Mouse (Mus musculus): ENCODE data around the gene Pebp1. TPM values are rescaled to one million over a fixed set of nuclear protein-coding genes. Genes with fewer than 3 reads are reported as not detected.

The Pebp1 gene
- polyA plus RNA-seq, 1 experiment from 2014 or later = 934 TPM

- ATAC-seq (ENCODE audit: insufficient read depth, low FRiP score, low TSS enrichment) (no peak), DNase-seq (ENCODE audit: low spot score) (no peak)
- H3K9ac ChIP-seq (ENCODE audit: low read length) = no peak overlapping the region
- H3K9me3 ChIP-seq (ENCODE audit: control insufficient read depth, low read length) = no peaks in the 10 kb centered on the region
- H3K27me3 ChIP-seq (ENCODE audit: control insufficient read depth, insufficient read depth, low read length) = no peaks in the 10 kb centered on the region
- H3K4me2 ChIP-seq (ENCODE audit: low read depth) = no peak overlapping the region
- 0 out of 2 replicates have a peak, but pooled peaks cover 2% of the 10 kb centered on the region for H3K36me3 ChIP-seq (ENCODE audit: control insufficient read depth, insufficient read depth, low read length)
- H3K4me3 ChIP-seq (ENCODE audit: low read depth, low read length) = no peak overlapping the region
- WGBS = 40% methylated on average over 5 of the region's 5 CpGs
- no peaks in the 10 kb centered on the region for H3K4me1 ChIP-seq (ENCODE audit: control insufficient read depth, insufficient read depth, low read length)
- no peak overlapping the region for H3K27ac ChIP-seq (ENCODE audit: low read depth, low read length)
Observed at GRCm38 (mm10) chr5:117264701-117265100, 22.7 kb downstream of the Pebp1 start.

DNA sequence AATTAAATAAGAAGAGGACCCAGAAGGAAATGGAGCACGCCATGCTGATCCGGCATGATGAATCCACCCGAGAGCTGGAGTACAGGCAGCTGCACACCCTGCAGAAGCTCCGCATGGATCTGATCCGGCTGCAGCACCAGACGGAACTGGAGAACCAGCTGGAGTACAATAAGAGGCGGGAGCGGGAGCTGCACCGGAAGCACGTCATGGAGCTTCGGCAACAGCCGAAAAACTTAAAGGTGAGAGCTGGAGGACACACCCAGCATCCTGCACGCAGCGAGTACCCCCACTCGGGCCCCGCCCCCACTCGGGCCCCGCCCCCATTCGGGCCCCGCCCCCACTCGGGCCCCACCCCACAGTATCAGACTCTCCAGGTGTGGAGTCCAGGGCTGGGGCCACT is 23.9 kb downstream of the Pebp1 start:
- ATAC-seq (ENCODE audit: insufficient read depth, low FRiP score, low TSS enrichment) = no peak
- 0 out of 2 replicates have a peak, but pooled peaks cover 2% of the 10 kb centered on the region for H3K36me3 ChIP-seq (ENCODE audit: control insufficient read depth, insufficient read depth, low read length)
- WGBS = 83% methylated on average over 21 of the region's 21 CpGs

DNA sequence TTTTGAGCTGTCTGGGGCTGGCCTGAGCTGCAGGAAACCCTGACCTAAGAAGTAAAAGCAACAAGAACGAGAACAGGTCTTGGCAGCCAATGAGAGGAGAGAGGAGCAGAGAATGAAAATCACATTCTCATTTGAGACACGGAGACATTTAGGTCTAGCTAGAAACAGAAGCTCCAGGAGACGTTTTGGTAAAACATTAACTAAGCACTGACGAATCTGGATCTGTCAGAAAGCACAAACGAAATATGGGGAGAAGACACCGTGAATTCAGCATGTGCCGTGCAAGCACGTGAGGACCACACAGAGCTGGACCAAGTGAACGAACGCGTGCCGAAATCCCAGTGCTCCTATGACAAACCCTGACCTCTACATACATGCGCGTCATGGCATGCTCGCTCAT is 29.1 kb downstream of the Pebp1 start:
- H3K4me1 ChIP-seq (ENCODE audit: control insufficient read depth, insufficient read depth, low read length) = no peaks in the 10 kb centered on the region
- no peak overlapping the region for H3K4me2 ChIP-seq (ENCODE audit: low read depth)
- H3K9ac ChIP-seq (ENCODE audit: low read length) = no peak overlapping the region
- H3K9me3 ChIP-seq (ENCODE audit: control insufficient read depth, low read length) = no peaks in the 10 kb centered on the region
- no peak for DNase-seq (ENCODE audit: low spot score)
- no peaks in the 10 kb centered on the region for H3K36me3 ChIP-seq (ENCODE audit: control insufficient read depth, insufficient read depth, low read length)
- 93% methylated on average over 15 of the region's 15 CpGs for WGBS
- ATAC-seq (ENCODE audit: insufficient read depth, low FRiP score, low TSS enrichment) = no peak
- H3K4me3 ChIP-seq (ENCODE audit: low read depth, low read length) = no peak overlapping the region
- H3K27me3 ChIP-seq (ENCODE audit: control insufficient read depth, insufficient read depth, low read length) = no peaks in the 10 kb centered on the region
- no peak overlapping the region for H3K27ac ChIP-seq (ENCODE audit: low read depth, low read length)

More for the DNA sequence above, 23.9 kb downstream of the Pebp1 start:
- no peak for DNase-seq (ENCODE audit: low spot score)
- no peaks in the 10 kb centered on the region for H3K4me1 ChIP-seq (ENCODE audit: control insufficient read depth, insufficient read depth, low read length)
- no peak overlapping the region for H3K9ac ChIP-seq (ENCODE audit: low read length)
- H3K27me3 ChIP-seq (ENCODE audit: control insufficient read depth, insufficient read depth, low read length) = no peaks in the 10 kb centered on the region
- H3K4me3 ChIP-seq (ENCODE audit: low read depth, low read length) = no peak overlapping the region
- no peak overlapping the region for H3K4me2 ChIP-seq (ENCODE audit: low read depth)
- H3K9me3 ChIP-seq (ENCODE audit: control insufficient read depth, low read length) = no peaks in the 10 kb centered on the region
- H3K27ac ChIP-seq (ENCODE audit: low read depth, low read length) = no peak overlapping the region

DNA sequence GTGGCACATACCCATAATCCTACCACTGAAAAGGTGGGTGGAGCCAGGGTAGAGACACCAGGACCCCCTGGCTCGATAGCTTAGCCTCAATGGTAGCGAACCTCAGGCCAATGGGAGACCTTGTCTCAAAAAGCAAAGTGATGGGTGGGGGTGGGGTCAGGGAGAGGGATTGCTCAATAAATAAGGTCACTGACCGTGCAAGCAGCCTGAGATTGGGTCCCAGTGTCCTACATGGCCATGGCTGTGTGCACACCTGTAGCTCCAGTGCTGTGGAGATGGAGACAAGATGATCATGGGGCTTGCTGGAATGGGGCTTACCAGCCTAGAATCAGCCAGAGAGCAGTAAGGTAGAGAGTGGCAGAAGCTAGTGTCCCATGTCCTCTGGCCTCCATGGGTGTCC is 35.7 kb downstream of the Pebp1 start:
- Histone ChIP-seq H3K4me2 (ENCODE audit: low read depth) (no peak overlapping the region), H3K4me1 (ENCODE audit: control insufficient read depth, insufficient read depth, low read length) (no peaks in the 10 kb centered on the region), H3K9me3 (ENCODE audit: control insufficient read depth, low read length) (no peaks in the 10 kb centered on the region), H3K27ac (ENCODE audit: low read depth, low read length) (no peak overlapping the region), H3K9ac (ENCODE audit: low read length) (no peak overlapping the region), H3K4me3 (ENCODE audit: low read depth, low read length) (no peak overlapping the region), H3K36me3 (ENCODE audit: control insufficient read depth, insufficient read depth, low read length) (no peaks in the 10 kb centered on the region), H3K27me3 (ENCODE audit: control insufficient read depth, insufficient read depth, low read length) (no peaks in the 10 kb centered on the region)
- 90% methylated on average over 3 of the region's 3 CpGs for WGBS
- ATAC-seq (ENCODE audit: insufficient read depth, low FRiP score, low TSS enrichment) (no peak), DNase-seq (ENCODE audit: low spot score) (no peak)

DNA sequence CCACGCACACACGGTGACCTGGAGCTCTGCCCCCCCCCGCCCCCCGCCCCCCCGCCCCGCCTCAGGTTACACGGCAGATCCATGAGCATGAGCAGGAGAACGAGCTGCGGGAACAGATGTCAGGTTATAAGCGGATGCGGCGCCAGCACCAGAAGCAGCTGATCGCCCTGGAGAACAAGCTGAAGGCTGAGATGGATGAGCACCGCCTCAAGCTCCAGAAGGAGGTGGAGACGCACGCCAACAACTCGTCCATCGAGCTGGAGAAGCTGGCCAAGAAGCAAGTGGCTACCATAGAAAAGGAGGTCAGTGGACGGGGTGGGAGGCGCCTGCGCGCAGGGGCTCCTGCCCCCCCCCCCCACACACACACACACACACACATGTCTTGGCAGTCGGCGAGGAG is 36.6 kb downstream of the Pebp1 start:
- DNase-seq (ENCODE audit: low spot score) = no peak
- H3K4me3 ChIP-seq (ENCODE audit: low read depth, low read length) = no peak overlapping the region
- 78% methylated on average over 22 of the region's 24 CpGs for WGBS
- H3K9me3 ChIP-seq (ENCODE audit: control insufficient read depth, low read length) = no peaks in the 10 kb centered on the region
- ATAC-seq (ENCODE audit: insufficient read depth, low FRiP score, low TSS enrichment) = no peak
- H3K27ac ChIP-seq (ENCODE audit: low read depth, low read length) = no peak overlapping the region
- H3K4me2 ChIP-seq (ENCODE audit: low read depth) = no peak overlapping the region
- no peak overlapping the region for H3K9ac ChIP-seq (ENCODE audit: low read length)
- no peaks in the 10 kb centered on the region for H3K4me1 ChIP-seq (ENCODE audit: control insufficient read depth, insufficient read depth, low read length)
- no peaks in the 10 kb centered on the region for H3K36me3 ChIP-seq (ENCODE audit: control insufficient read depth, insufficient read depth, low read length)
- no peaks in the 10 kb centered on the region for H3K27me3 ChIP-seq (ENCODE audit: control insufficient read depth, insufficient read depth, low read length)

DNA sequence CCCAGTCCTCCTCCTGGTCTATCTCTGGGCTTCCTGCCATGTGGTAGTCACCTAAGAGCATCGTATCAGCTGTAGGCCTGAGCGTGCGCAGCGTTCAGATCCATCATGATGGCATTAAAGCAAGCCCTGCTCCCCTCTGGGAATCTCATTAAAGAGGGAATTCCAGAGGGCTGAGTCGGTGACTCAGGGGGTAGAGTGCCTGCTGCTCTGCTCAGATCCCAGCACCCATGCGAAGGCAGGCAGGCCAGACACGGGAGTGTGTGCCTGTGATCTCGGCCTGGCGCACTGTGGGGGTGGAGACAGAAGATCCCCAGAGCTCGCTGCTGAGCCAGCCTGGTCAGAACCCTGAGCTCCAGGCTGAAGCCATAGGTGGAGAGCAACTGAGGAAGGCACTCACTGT is 39.1 kb downstream of the Pebp1 start:
- Histone ChIP-seq H3K4me3 (ENCODE audit: low read depth, low read length) (no peak overlapping the region), H3K4me1 (ENCODE audit: control insufficient read depth, insufficient read depth, low read length) (no peaks in the 10 kb centered on the region)
- 35% methylated on average over 10 of the region's 10 CpGs for WGBS

DNA sequence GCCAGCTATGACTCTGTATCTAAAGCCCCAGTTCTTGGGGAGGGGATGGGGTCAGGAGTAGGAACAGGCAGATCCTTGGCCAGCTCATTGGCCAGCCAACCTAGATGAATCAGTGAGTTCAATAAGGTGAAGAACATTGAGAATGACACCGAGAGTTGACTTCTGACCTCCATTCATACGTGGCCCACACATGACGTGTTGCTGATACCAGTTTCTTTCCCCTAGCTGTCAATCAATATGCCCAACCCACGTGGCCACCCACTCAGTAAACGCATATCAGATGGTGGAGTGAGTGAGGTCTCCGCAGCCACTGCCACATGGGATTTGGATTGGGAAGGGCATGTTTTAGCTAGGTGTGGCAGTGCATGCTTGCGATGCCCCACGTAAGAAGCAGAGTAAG is 42.3 kb downstream of the Pebp1 start:
- Histone ChIP-seq H3K27ac (ENCODE audit: low read depth, low read length) (no peak overlapping the region), H3K9ac (ENCODE audit: low read length) (no peak overlapping the region), H3K4me1 (ENCODE audit: control insufficient read depth, insufficient read depth, low read length) (0 out of 2 replicates have a peak, but pooled peaks cover 3% of the 10 kb centered on the region), H3K9me3 (ENCODE audit: control insufficient read depth, low read length) (no peaks in the 10 kb centered on the region), H3K36me3 (ENCODE audit: control insufficient read depth, insufficient read depth, low read length) (no peaks in the 10 kb centered on the region), H3K27me3 (ENCODE audit: control insufficient read depth, insufficient read depth, low read length) (no peaks in the 10 kb centered on the region), H3K4me2 (ENCODE audit: low read depth) (no peak overlapping the region), H3K4me3 (ENCODE audit: low read depth, low read length) (no peak overlapping the region)
- 89% methylated on average over 8 of the region's 8 CpGs for WGBS
- ATAC-seq (ENCODE audit: insufficient read depth, low FRiP score, low TSS enrichment) (no peak), DNase-seq (ENCODE audit: low spot score) (no peak)

More for the DNA sequence above, 39.1 kb downstream of the Pebp1 start:
- H3K27ac ChIP-seq (ENCODE audit: low read depth, low read length) = no peak overlapping the region
- DNase-seq (ENCODE audit: low spot score) (no peak), ATAC-seq (ENCODE audit: insufficient read depth, low FRiP score, low TSS enrichment) (no peak)
- H3K27me3 ChIP-seq (ENCODE audit: control insufficient read depth, insufficient read depth, low read length) = no peaks in the 10 kb centered on the region
- H3K9ac ChIP-seq (ENCODE audit: low read length) = no peak overlapping the region
- no peaks in the 10 kb centered on the region for H3K9me3 ChIP-seq (ENCODE audit: control insufficient read depth, low read length)
- no peak overlapping the region for H3K4me2 ChIP-seq (ENCODE audit: low read depth)
- no peaks in the 10 kb centered on the region for H3K36me3 ChIP-seq (ENCODE audit: control insufficient read depth, insufficient read depth, low read length)

DNA sequence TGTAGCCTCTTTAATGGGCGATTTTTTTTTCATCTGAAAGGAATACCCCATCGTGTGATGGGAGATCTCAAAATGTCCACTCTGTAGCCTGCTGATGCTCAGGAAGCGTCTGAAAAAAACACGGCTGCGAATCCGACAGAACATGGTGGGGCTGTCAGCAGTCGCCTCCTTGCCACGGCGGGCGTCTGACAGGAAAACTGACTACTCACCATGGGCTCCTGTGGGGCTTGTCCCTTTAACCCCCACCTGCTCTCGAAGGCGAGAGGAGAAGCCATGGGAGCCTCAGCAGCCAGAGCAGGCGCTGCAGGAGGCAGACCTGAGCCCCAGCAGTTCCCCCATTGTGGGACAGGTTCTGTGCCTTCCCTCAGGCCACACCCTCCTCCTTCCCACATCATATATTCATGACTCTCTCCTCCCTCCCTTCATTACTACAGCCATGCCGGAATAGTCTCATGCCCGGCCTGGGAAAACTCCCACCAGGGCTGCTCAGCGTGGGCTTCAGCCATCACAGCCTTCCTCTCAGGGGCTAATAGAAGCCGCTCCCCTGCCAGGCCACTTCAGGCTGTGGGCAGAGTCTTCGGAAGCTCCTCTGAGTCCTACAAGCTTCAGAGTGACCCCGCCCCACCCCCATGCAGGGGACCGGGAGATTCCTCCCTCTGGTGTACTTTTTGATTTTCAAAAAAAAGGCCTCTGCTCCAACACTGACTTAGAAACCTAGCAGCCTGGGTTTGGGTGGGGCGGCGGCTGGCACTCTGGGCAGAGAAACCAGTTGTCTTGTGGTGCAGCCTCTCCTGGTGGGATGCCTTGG is 44.5 kb downstream of the Pebp1 start:
- H3K4me1 ChIP-seq (ENCODE audit: control insufficient read depth, insufficient read depth, low read length) = 0 out of 2 replicates have a peak, but pooled peaks cover 3% of the 10 kb centered on the region
- H3K4me3 ChIP-seq (ENCODE audit: low read depth, low read length) = peak overlapping the region; percentile 34
- ATAC-seq (ENCODE audit: insufficient read depth, low FRiP score, low TSS enrichment) (no peak), DNase-seq (ENCODE audit: low spot score) (peak; percentile 20)
- H3K27ac ChIP-seq (ENCODE audit: low read depth, low read length) = 0 out of 2 replicates have a peak overlapping the region, but pooled peaks have one; percentile 11
- H3K4me2 ChIP-seq (ENCODE audit: low read depth) = peak overlapping the region; percentile 33
- peak overlapping the region; percentile 41 for H3K9ac ChIP-seq (ENCODE audit: low read length)
- H3K9me3 ChIP-seq (ENCODE audit: control insufficient read depth, low read length) = no peaks in the 10 kb centered on the region
- H3K27me3 ChIP-seq (ENCODE audit: control insufficient read depth, insufficient read depth, low read length) = no peaks in the 10 kb centered on the region
- 25% methylated on average over 22 of the region's 22 CpGs for WGBS
- H3K36me3 ChIP-seq (ENCODE audit: control insufficient read depth, insufficient read depth, low read length) = no peaks in the 10 kb centered on the region

DNA sequence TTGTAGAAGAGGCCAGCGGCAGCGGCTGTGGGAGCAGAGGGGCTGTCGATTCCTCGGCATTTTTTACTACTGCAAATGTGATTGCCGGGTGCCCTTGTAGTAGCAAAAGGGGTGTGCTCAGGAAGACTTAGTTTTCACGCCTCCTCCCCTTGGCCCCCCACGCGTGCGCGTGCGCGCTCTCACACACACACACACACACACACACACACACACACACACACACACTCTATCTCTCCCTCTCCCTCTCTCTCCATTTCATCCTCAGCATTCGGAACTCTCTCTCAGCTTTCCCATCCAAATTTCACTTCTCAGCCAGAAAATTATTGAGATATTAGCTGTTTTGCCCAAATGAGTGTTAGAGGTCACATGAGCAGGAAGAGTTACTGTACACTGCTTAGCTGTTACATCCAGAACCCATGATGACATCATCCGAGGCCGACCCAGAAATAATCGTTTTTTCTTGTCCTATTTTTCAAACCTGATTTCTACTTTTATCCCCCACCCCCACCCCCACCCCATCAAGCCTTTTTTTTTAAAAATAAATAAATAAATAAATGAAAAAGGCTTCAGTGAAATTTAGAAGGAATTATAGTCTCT is 45.4 kb downstream of the Pebp1 start:
- Histone ChIP-seq H3K4me1 (ENCODE audit: control insufficient read depth, insufficient read depth, low read length) (0 out of 2 replicates have a peak, but pooled peaks cover 3% of the 10 kb centered on the region), H3K4me2 (ENCODE audit: low read depth) (peak overlapping the region; percentile 67), H3K9me3 (ENCODE audit: control insufficient read depth, low read length) (no peaks in the 10 kb centered on the region), H3K27me3 (ENCODE audit: control insufficient read depth, insufficient read depth, low read length) (no peaks in the 10 kb centered on the region), H3K27ac (ENCODE audit: low read depth, low read length) (no peak overlapping the region), H3K9ac (ENCODE audit: low read length) (peak overlapping the region; percentile 36; the same call in 1 of the 2 replicates), H3K4me3 (ENCODE audit: low read depth, low read length) (peak overlapping the region; percentile 34), H3K36me3 (ENCODE audit: control insufficient read depth, insufficient read depth, low read length) (no peaks in the 10 kb centered on the region)
- DNase-seq (ENCODE audit: low spot score) = peak; percentile 26
- ATAC-seq (ENCODE audit: insufficient read depth, low FRiP score, low TSS enrichment) = no peak
- 37% methylated on average over 11 of the region's 16 CpGs for WGBS

All from neural tube, embryonic 11.5 days (tissue).